Mouse (Mus musculus): ENCODE measurements around the gene Plekhg5.

- no peak for TF ChIP-seq POLR2A (IDR thresholded peaks at IDR 0.05; ENCODE audit: borderline replicate concordance, extremely low read depth, low read depth, low read length)
- no peak for TF ChIP-seq CTCF (IDR thresholded peaks at IDR 0.05; ENCODE audit: insufficient read depth, low read length)
Measured at GRCm38 (mm10) chr4:152022506-152022905, 49.8 kb upstream of the Plekhg5 start.
